ENCODE assay signal across 26 mouse cellular contexts in genomic region chr5:128822843-128823242, GRCm38 (mm10).
"Had no signal": no experiment of that assay in that cellular context is flagged by ENCODE, and none has a peak within 500 bp of the region (broad histone marks: within the 10 kb centered on the region; RNA-seq: fewer than 3 reads in every experiment).

No protein-coding gene starts in this region.

- H3K4me1 ChIP-seq: heart, embryonic 10.5 days; heart, embryonic 12.5 days; intestine, embryonic 15.5 days; limb, embryonic 10.5 days; limb, embryonic 12.5 days; liver, embryonic 13.5 days had no signal

- ATAC-seq: hindbrain, embryonic 16.5 days; inflammation-experienced regulatory T-cells, adult 6 months; intestine, embryonic 15.5 days; intestine, postnatal 0 days had no signal

- H3K36me3 ChIP-seq: heart, embryonic 10.5 days; heart, embryonic 12.5 days; hindbrain, embryonic 10.5 days; hindbrain, embryonic 12.5 days; intestine, embryonic 15.5 days; limb, embryonic 10.5 days; limb, embryonic 12.5 days; liver, embryonic 13.5 days had no signal

- H3K27ac ChIP-seq: gastrocnemius, adult 2 months; heart, embryonic 10.5 days; hindbrain, embryonic 10.5 days; hindbrain, embryonic 12.5 days; hindbrain, embryonic 14.5 days; intestine, embryonic 15.5 days; layer of hippocampus, adult 2 months; limb, embryonic 10.5 days; limb, embryonic 12.5 days; liver, embryonic 13.5 days had no signal

- H3K9me3 ChIP-seq: heart, embryonic 10.5 days; heart, embryonic 12.5 days; hindbrain, embryonic 10.5 days; hindbrain, embryonic 12.5 days; intestine, embryonic 15.5 days; limb, embryonic 10.5 days; limb, embryonic 12.5 days; liver, embryonic 13.5 days had no signal

- H3K27me3 ChIP-seq: heart, embryonic 12.5 days; intestine, embryonic 15.5 days; liver, embryonic 13.5 days had no signal

- H3K9ac ChIP-seq: heart, embryonic 12.5 days; hindbrain, embryonic 12.5 days; hindbrain, embryonic 14.5 days; intestine, embryonic 15.5 days; limb, embryonic 12.5 days; liver, embryonic 13.5 days had no signal

- H3K4me3 ChIP-seq: gastrocnemius, adult 2 months; heart, embryonic 10.5 days; heart, embryonic 12.5 days; hindbrain, embryonic 10.5 days; hindbrain, embryonic 12.5 days; intestine, embryonic 15.5 days; layer of hippocampus, adult 2 months; limb, embryonic 10.5 days; limb, embryonic 12.5 days; liver, embryonic 13.5 days had no signal

- H3K4me2 ChIP-seq: heart, embryonic 12.5 days; hindbrain, embryonic 12.5 days; hindbrain, embryonic 14.5 days; intestine, embryonic 15.5 days; limb, embryonic 12.5 days; liver, embryonic 11.5 days; liver, embryonic 13.5 days had no signal

- DNase-seq: gastrocnemius, adult 2 months; gastrocnemius, postnatal 10 days; gastrocnemius, postnatal 25 days; heart, adult 18-20 months; heart, postnatal 10 days; heart, postnatal 4 days; kidney, adult 18-20 months; kidney, adult 8-10 months; kidney, postnatal 10 days; kidney, postnatal 25 days; kidney, postnatal 4 days; liver; liver, embryonic 13.5 days had no signal
